Mouse (Mus musculus): Measurements from ENCODE around the gene Sytl1. TPM values are rescaled to one million over a fixed set of nuclear protein-coding genes. Genes with fewer than 3 reads are reported as not detected.

The Sytl1 gene
- total and polyA plus RNA-seq, 3 experiments: 0.08 to 0.31 TPM; not detected in 1

DNA sequence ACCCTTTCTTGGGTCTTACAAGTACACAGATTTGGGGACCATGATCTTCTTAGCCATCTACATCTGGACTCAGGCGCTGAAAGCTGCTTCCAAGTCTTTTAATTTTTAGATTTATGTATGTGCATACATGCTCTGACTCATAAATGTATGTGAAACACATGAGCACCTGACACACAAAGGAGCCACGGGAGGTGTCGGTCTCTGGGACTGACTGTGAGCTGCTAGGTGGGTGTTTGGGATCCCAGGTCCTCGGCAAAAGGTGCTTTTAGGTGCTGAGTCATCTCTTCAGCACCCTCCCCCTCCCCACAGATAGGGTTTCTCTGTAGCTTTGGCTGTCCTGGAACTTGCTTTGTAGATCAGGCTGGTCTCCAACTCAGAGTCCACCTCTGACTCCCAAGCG, 843 bp upstream of the Sytl1 start:
- TF ChIP-seq SIN3A (IDR thresholded peaks at IDR 0.05; ENCODE audit: low read length): no peak
- no peak for TF ChIP-seq TBP (IDR thresholded peaks at IDR 0.05; ENCODE audit: low read depth, low read length)
- no peaks in the 10 kb centered on the region for H3K79me2 ChIP-seq (ENCODE audit: control insufficient read depth, insufficient read depth, low read length, poor library complexity)
- no peaks in the 10 kb centered on the region for H3K27me3 ChIP-seq (ENCODE audit: control insufficient read depth in 1 of 2, insufficient read depth in 2 of 2, low read length in 2 of 2)
- no peaks in the 10 kb centered on the region for H3K4me1 ChIP-seq (ENCODE audit: control insufficient read depth in 1 of 2, insufficient read depth in 2 of 2, low read length in 2 of 2)
- no peaks in the 10 kb centered on the region; a peak in 1 of 4 replicates for H3K36me3 ChIP-seq (ENCODE audit: control insufficient read depth in 1 of 2, insufficient read depth in 2 of 2, low read length in 2 of 2)
- H3K27ac ChIP-seq (ENCODE audit: control insufficient read depth, low read depth, low read length): no peak overlapping the region
- H3K4me3 ChIP-seq (ENCODE audit: control insufficient read depth in 1 of 2, insufficient read depth in 1 of 2, low read depth in 2 of 2, low read length in 2 of 2): no peak overlapping the region
- H3K9me3 ChIP-seq (replicated peaks; ENCODE audit: insufficient read depth, low read length): no peaks in the 10 kb centered on the region
- DNase-seq (ENCODE audit: low read depth, low spot score): no peak
- H3K9ac ChIP-seq (ENCODE audit: control insufficient read depth, low read depth, low read length, poor library complexity, severe bottlenecking): no peak overlapping the region

DNA sequence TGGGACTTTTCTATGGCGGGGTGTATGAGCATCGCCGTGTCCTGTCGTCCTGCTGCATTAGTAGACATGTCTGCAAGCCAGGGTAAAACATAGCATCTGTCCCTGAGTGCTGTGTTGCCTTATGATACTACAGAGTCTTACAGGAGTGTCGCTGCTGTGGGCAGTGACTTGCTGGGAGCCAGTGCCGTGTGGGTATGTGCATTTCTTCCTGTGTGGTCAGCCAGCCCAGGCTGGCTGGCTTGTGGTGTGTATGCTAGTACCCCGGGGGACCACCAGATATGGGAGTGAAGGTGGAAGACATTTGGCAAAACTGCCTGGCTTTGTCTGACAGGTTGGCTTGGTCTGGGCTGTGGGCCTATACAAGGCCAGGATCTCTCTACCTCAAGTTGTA, 543 bp downstream of the Sytl1 start:
- TF ChIP-seq CHD2 (IDR thresholded peaks at IDR 0.05; ENCODE audit: low read length) (no peak), MYC (IDR thresholded peaks at IDR 0.05; ENCODE audit: low read depth, low read length) (no peak), NELFE (IDR thresholded peaks at IDR 0.05; ENCODE audit: low read depth, low read length) (no peak), TCF12 (IDR thresholded peaks at IDR 0.05; ENCODE audit: low read depth, low read length) (no peak), MEF2A (IDR thresholded peaks at IDR 0.05; ENCODE audit: extremely low read depth, insufficient replicate concordance, low read depth, low read length, poor library complexity, severe bottlenecking) (no peak), MAZ (IDR thresholded peaks at IDR 0.05; ENCODE audit: low read depth, low read length) (no peak), MAFK (IDR thresholded peaks at IDR 0.05; ENCODE audit: borderline replicate concordance, low read depth, low read length) (no peak), CHD1 (IDR thresholded peaks at IDR 0.05; ENCODE audit: low read depth, low read length) (no peak), BHLHE40 (IDR thresholded peaks at IDR 0.05; ENCODE audit: borderline replicate concordance, low read depth, low read length) (no peak), ZC3H11A (IDR thresholded peaks at IDR 0.05; ENCODE audit: low read depth, low read length) (no peak), CTCF (IDR thresholded peaks at IDR 0.05 in 2 of 3, conservative IDR thresholded peaks at IDR 0.05 in 1 of 3; ENCODE audit: control insufficient read depth in 1 of 3, insufficient read depth in 1 of 3, low read depth in 2 of 3, low read length in 3 of 3, poor library complexity in 1 of 3, severe bottlenecking in 1 of 3) (no peak), USF2 (IDR thresholded peaks at IDR 0.05; ENCODE audit: borderline replicate concordance in 1 of 2, insufficient read depth in 1 of 2, low read depth in 1 of 2, low read length in 2 of 2) (no peak), RCOR1 (IDR thresholded peaks at IDR 0.05; ENCODE audit: low read depth, low read length) (no peak), POLR2A (IDR thresholded peaks at IDR 0.05; ENCODE audit: control insufficient read depth in 1 of 2, insufficient read depth in 1 of 2, low read depth in 1 of 2, low read length in 2 of 2, poor library complexity in 1 of 2) (no peak), UBTF (IDR thresholded peaks at IDR 0.05; ENCODE audit: borderline replicate concordance, insufficient read depth, low read depth, low read length) (no peak), GABPA (IDR thresholded peaks at IDR 0.05; ENCODE audit: low read depth, low read length) (no peak)
- H3K9me3 ChIP-seq (replicated peaks; ENCODE audit: insufficient read depth, low read length): no peaks in the 10 kb centered on the region
- H3K79me2 ChIP-seq (ENCODE audit: control insufficient read depth, insufficient read depth, low read length, poor library complexity): no peaks in the 10 kb centered on the region
- no peak overlapping the region for H3K4me3 ChIP-seq (ENCODE audit: control insufficient read depth in 1 of 2, insufficient read depth in 1 of 2, low read depth in 2 of 2, low read length in 2 of 2)
- H3K9ac ChIP-seq (ENCODE audit: control insufficient read depth, low read depth, low read length, poor library complexity, severe bottlenecking): no peak overlapping the region
- H3K27me3 ChIP-seq (ENCODE audit: control insufficient read depth in 1 of 2, insufficient read depth in 2 of 2, low read length in 2 of 2): no peaks in the 10 kb centered on the region
- no peaks in the 10 kb centered on the region for H3K4me1 ChIP-seq (ENCODE audit: control insufficient read depth in 1 of 2, insufficient read depth in 2 of 2, low read length in 2 of 2)
- H3K36me3 ChIP-seq (ENCODE audit: control insufficient read depth in 1 of 2, insufficient read depth in 2 of 2, low read length in 2 of 2): no peaks in the 10 kb centered on the region
- H3K27ac ChIP-seq (ENCODE audit: control insufficient read depth, low read depth, low read length): no peak overlapping the region
- DNase-seq (ENCODE audit: low read depth, low spot score): no peak
